Mouse (Mus musculus): ENCODE measurements around the gene Olfr781. TPM values are rescaled to one million over a fixed set of nuclear protein-coding genes. Genes with fewer than 3 reads are reported as not detected.
"Not testable (repeated sequence)": the region's sequence is repeated elsewhere in the genome, so short reads cannot be mapped to it uniquely, and the experiment has no call there.

Gene Olfr781
- polyA plus RNA-seq (2012; rRNA removed) = not detected in 2 replicates

DNA sequence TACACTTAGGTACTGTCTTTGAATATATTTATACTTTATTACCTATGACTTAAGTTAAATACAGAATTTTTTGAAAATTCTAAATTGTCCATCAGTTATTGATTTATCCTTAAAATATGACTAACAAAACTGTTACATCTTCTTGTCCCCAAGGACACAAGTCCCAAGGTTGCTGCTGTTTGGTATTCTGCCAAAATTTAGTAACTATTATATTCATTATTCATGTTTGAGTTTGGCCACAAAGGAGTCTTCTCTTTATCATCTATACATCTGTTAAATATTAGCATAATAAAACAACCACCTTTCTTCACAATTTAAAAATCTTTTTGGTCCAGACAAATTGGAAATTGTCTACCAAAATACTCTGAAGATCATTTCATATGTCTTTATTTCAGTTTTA lies at the start of gene Olfr781:
Gene Olfr781, plus strand, starts transcription at position 301 of the 400 bp plus-strand sequence.
- no peak for DNase-seq (ENCODE audit: low read depth)

DNA sequence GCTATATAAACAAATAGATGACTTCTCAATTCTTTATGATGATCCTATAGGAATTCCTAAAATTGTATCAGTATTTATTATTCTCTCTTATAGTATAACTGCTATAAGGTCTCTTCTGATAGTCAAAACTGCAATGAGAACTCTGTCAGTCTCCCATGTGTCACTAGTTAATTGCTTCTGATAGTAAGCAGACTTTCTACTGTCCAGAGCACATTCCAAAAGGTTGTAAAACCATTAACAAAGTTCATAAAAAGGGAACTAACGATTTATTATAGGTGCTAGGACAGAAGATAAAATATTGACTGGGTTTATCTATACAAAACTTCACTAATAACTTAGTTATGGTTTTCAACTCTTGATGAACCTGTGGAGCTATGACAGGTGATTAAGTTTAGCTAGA lies 15.7 kb upstream of the Olfr781 start:
- not testable (repeated sequence) for DNase-seq (ENCODE audit: low read depth)

GRCm38 (mm10) chr10:129313521-129313920 lies 15.1 kb upstream of the Olfr781 start:
- DNase-seq (ENCODE audit: low read depth) = not testable (repeated sequence)

- no peak for DNase-seq (ENCODE audit: low read depth)
Observed at GRCm38 (mm10) chr10:129317817-129318216, 10.8 kb upstream of the Olfr781 start, which contains the start of gene Olfr780. Olfr780 (plus strand) TSS chr10:129318117.

- no peak for DNase-seq (ENCODE audit: low read depth)
Observed at GRCm38 (mm10) chr10:129348550-129348949, 19.9 kb downstream of the Olfr781 start, which contains the start of gene Olfr782. Olfr782 (plus strand) TSS chr10:129348850.

GRCm38 (mm10) chr10:129352475-129352874 lies 23.8 kb downstream of the Olfr781 start:
- DNase-seq (ENCODE audit: low read depth) = not testable (repeated sequence)

- DNase-seq (ENCODE audit: low read depth) = not testable (repeated sequence)
Observed at GRCm38 (mm10) chr10:129356496-129356895, 27.8 kb downstream of the Olfr781 start.

- no peak for DNase-seq (ENCODE audit: low read depth)
Observed at GRCm38 (mm10) chr10:129357307-129357706, 28.7 kb downstream of the Olfr781 start.

DNA sequence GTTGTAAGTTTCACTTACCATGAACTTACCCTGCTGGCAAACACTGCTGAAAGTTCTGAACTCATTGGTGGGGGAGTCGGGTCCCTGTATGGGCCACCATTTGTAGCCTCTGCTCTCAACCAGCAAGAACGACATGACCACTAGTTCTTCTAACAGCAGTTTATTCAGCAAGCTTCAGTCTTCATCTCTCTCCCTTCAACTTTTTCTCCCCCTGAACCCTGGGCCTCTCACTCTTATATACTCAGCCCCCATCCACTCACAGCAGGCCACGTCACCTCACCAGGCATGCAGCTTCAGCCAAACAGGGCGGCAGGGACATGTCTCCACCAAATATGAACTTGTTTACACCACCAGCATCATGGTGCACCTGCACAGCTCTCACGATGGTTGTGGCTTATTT lies 45.4 kb downstream of the Olfr781 start:
- not testable (repeated sequence) for DNase-seq (ENCODE audit: low read depth)

Other genes with a start within 250 kb of the Olfr781 start
- not detected in 2 replicates for gene Olfr767, start 245.9 kb upstream of the Olfr781 start, polyA plus RNA-seq (2012; rRNA removed)
- gene Olfr768, start 229.5 kb upstream of the Olfr781 start, polyA plus RNA-seq (2012; rRNA removed) = not detected in 2 replicates
- not detected in 2 replicates for gene Olfr769, start 211.0 kb upstream of the Olfr781 start, polyA plus RNA-seq (2012; rRNA removed)
- not detected in 2 replicates for gene Olfr770, start 189.9 kb upstream of the Olfr781 start, polyA plus RNA-seq (2012; rRNA removed)
- not detected in 2 replicates for gene Olfr771, start 164.1 kb upstream of the Olfr781 start, polyA plus RNA-seq (2012; rRNA removed)
- not detected in 2 replicates for gene Olfr772, start 150.9 kb upstream of the Olfr781 start, polyA plus RNA-seq (2012; rRNA removed)
- not detected in 2 replicates for gene Olfr773, start 141.4 kb upstream of the Olfr781 start, polyA plus RNA-seq (2012; rRNA removed)
- gene Olfr774, start 92.7 kb upstream of the Olfr781 start, polyA plus RNA-seq (2012; rRNA removed) = not detected in 2 replicates
- gene Olfr775, start 80.4 kb upstream of the Olfr781 start, polyA plus RNA-seq (2012; rRNA removed) = not detected in 2 replicates
- gene Olfr776, start 69.7 kb upstream of the Olfr781 start, polyA plus RNA-seq (2012; rRNA removed) = not detected in 2 replicates
- not detected in 2 replicates for gene Olfr777, start 57.4 kb upstream of the Olfr781 start, polyA plus RNA-seq (2012; rRNA removed)
- not detected in 2 replicates for gene Olfr780, start 10.7 kb upstream of the Olfr781 start, polyA plus RNA-seq (2012; rRNA removed)
- gene Olfr782, start 20.0 kb downstream of the Olfr781 start, polyA plus RNA-seq (2012; rRNA removed) = not detected in 2 replicates
- gene Olfr784, start 55.2 kb downstream of the Olfr781 start, polyA plus RNA-seq (2012; rRNA removed) = 0.03 and 0.05 TPM in 2 replicates
- gene Olfr785, start 76.6 kb downstream of the Olfr781 start, polyA plus RNA-seq (2012; rRNA removed) = not detected in 2 replicates
- gene Olfr786, start 98.5 kb downstream of the Olfr781 start, polyA plus RNA-seq (2012; rRNA removed) = not detected in 2 replicates
- not detected in 2 replicates for gene Olfr787, start 133.0 kb downstream of the Olfr781 start, polyA plus RNA-seq (2012; rRNA removed)
- gene Olfr788, start 142.1 kb downstream of the Olfr781 start, polyA plus RNA-seq (2012; rRNA removed) = not detected in 2 replicates
- gene Olfr789, start 155.9 kb downstream of the Olfr781 start, polyA plus RNA-seq (2012; rRNA removed) = not detected in 2 replicates
- not detected in 2 replicates for gene Olfr790, start 169.6 kb downstream of the Olfr781 start, polyA plus RNA-seq (2012; rRNA removed)
- gene Olfr791, start 192.9 kb downstream of the Olfr781 start, polyA plus RNA-seq (2012; rRNA removed) = not detected in 2 replicates
- not detected in 2 replicates for gene Olfr792, start 210.3 kb downstream of the Olfr781 start, polyA plus RNA-seq (2012; rRNA removed)
- not detected in 2 replicates for gene Olfr794, start 238.8 kb downstream of the Olfr781 start, polyA plus RNA-seq (2012; rRNA removed)

Measured in gonadal fat pad, adult 2 months (tissue).